Mouse (Mus musculus) megakaryocyte progenitor cell, adult 5-6 weeks (primary cell): ENCODE data around the gene Krt14. TPM values are rescaled to one million over a fixed set of nuclear protein-coding genes. Genes with fewer than 3 reads are reported as not detected.
"Not testable (repeated sequence)": the region's sequence is repeated elsewhere in the genome, so short reads cannot be mapped to it uniquely, and the experiment has no call there.

Source experiments
- ATAC-seq: replicated peaks from 2 replicates; pipeline ENCODE4 v1.8.0; 2016; ENCODE audit warnings: mild to moderate bottlenecking, moderate TSS enrichment, inconsistent platforms; ENCODE audit not compliant: poor library complexity
- total RNA-seq, 2 experiments: library from RNA; stranded (forward) in 1 of 2; stranded (reverse) in 1 of 2; fragments of 157-497, 149-512 nt in 1 of 2; fragments of 200-1000 nt in 1 of 2; gene quantifications; 2 replicates each; pipeline versions ENCODE4 v1.2.3 to v1.2.4; 2015 to 2017

The Krt14 gene
- total RNA-seq (2015): not detected in 2 replicates
- total RNA-seq (2017): not detected in 2 replicates

- ATAC-seq: no peak
Measured at GRCm38 (mm10) chr11:100207498-100207897, at the start of gene Krt14. Gene Krt14 (minus strand): TSS chr11:100207548.

GRCm38 (mm10) chr11:100255514-100255913 is 48.2 kb upstream of the Krt14 start:
- ATAC-seq: no peak

- peak; percentile 34; the same call in 1 of the 2 replicates for ATAC-seq
Measured at GRCm38 (mm10) chr11:100254360-100255090, 47.2 kb upstream of the Krt14 start.

- no peak for ATAC-seq
Measured at GRCm38 (mm10) chr11:100248852-100249465, 41.6 kb upstream of the Krt14 start, which contains the start of gene Krt16. Gene Krt16 (minus strand): TSS chr11:100248902.

- not testable (repeated sequence) for ATAC-seq
Measured at GRCm38 (mm10) chr11:100246471-100246870, 39.1 kb upstream of the Krt14 start.

GRCm38 (mm10) chr11:100240272-100240671 is 32.9 kb upstream of the Krt14 start:
- ATAC-seq: not testable (repeated sequence)

GRCm38 (mm10) chr11:100221741-100222140 is 14.4 kb upstream of the Krt14 start:
- no peak for ATAC-seq

- ATAC-seq: no peak
Measured at GRCm38 (mm10) chr11:100219304-100219703, 12.0 kb upstream of the Krt14 start.

- no peak for ATAC-seq
Measured at GRCm38 (mm10) chr11:100208542-100208941, 1.2 kb upstream of the Krt14 start.

GRCm38 (mm10) chr11:100203448-100203847 is 3.9 kb downstream of the Krt14 start:
- ATAC-seq: 0 out of 2 replicates have a peak, but pooled peaks have one; percentile 47

- no peak for ATAC-seq
Measured at GRCm38 (mm10) chr11:100202906-100203305, 4.4 kb downstream of the Krt14 start.

GRCm38 (mm10) chr11:100200104-100200820 is 7.1 kb downstream of the Krt14 start:
- ATAC-seq: peak; percentile 65

GRCm38 (mm10) chr11:100198666-100199065 is 8.7 kb downstream of the Krt14 start:
- no peak for ATAC-seq

GRCm38 (mm10) chr11:100192992-100193391 is 14.4 kb downstream of the Krt14 start, which contains the start of gene Krt9:
Gene Krt9 (minus strand): TSS chr11:100193246.
- no peak for ATAC-seq

- no peak for ATAC-seq
Measured at GRCm38 (mm10) chr11:100191820-100192219, 15.5 kb downstream of the Krt14 start.

- ATAC-seq: no peak
Measured at GRCm38 (mm10) chr11:100186736-100187135, 20.6 kb downstream of the Krt14 start.

GRCm38 (mm10) chr11:100181725-100182124 is 25.6 kb downstream of the Krt14 start:
- no peak for ATAC-seq

GRCm38 (mm10) chr11:100179260-100179659 is 28.1 kb downstream of the Krt14 start:
- no peak for ATAC-seq

- ATAC-seq: no peak
Measured at GRCm38 (mm10) chr11:100178307-100178706, 29.0 kb downstream of the Krt14 start.

- ATAC-seq: no peak
Measured at GRCm38 (mm10) chr11:100176791-100177190, 30.6 kb downstream of the Krt14 start.
